Mouse (Mus musculus) limb, embryonic 13.5 days (tissue): ENCODE data around the gene Ces2g. TPM values are rescaled to one million over a fixed set of nuclear protein-coding genes. Genes with fewer than 3 reads are reported as not detected.

Experiments used
- ATAC-seq: fragments of 200-750 bp; cut with Nextera tagmentation; 2 replicates; pipeline ENCODE4 v1.8.0; 2017; ENCODE audit warnings: low read depth, moderate number of reproducible peaks, moderate TSS enrichment; ENCODE audit not compliant: low FRiP score
- H3K27ac ChIP-seq: fragments of 300-500 bp; sonication (generic); 2 replicates; pipeline ENCODE4 v1.5.1; 2015; ENCODE audit warnings: inconsistent platforms, mild to moderate bottlenecking, moderate library complexity
- H3K27me3 ChIP-seq: fragments of 300-500 bp; sonication (generic); 2 replicates; pipeline ENCODE4 v1.6.1; 2015; ENCODE audit warnings: mild to moderate bottlenecking, inconsistent platforms
- H3K36me3 ChIP-seq: fragments of 300-500 bp; sonication (generic); 2 replicates; pipeline ENCODE4 v1.6.1; 2015; ENCODE audit warnings: inconsistent platforms, mild to moderate bottlenecking, moderate library complexity
- H3K4me1 ChIP-seq: fragments of 300-500 bp; sonication (generic); 2 replicates; pipeline ENCODE4 v1.6.1; 2015; ENCODE audit warnings: inconsistent platforms
- H3K4me2 ChIP-seq: fragments of 300-500 bp; sonication (generic); replicated peaks from 2 replicates; pipeline ENCODE4 v1.6.1; 2015; ENCODE audit warnings: inconsistent platforms, mild to moderate bottlenecking, moderate library complexity
- H3K4me3 ChIP-seq: fragments of 300-500 bp; sonication (generic); 2 replicates; pipeline ENCODE4 v1.5.1; 2015; ENCODE audit warnings: moderate library complexity, mild to moderate bottlenecking, inconsistent platforms
- H3K9ac ChIP-seq: fragments of 300-500 bp; sonication (generic); 2 replicates; pipeline ENCODE4 v1.6.1; 2015; ENCODE audit warnings: mild to moderate bottlenecking, inconsistent platforms
- H3K9me3 ChIP-seq: fragments of 300-500 bp; sonication (generic); 2 replicates; pipeline ENCODE4 v1.6.1; 2016; ENCODE audit warnings: inconsistent platforms
- WGBS: fragments of 180-500 bp; shearing (Covaris S2); methylation state at CpG from one replicate; pipeline ENCODE4 v1.1.7; 2015; 5-methylcytosine and 5-hydroxymethylcytosine counted together
- polyA plus RNA-seq: library from polyadenylated mRNA; unstranded; fragments of >200 nt; fragmentation: Nextera tagmentation; extraction: Ambion mirVana; gene quantifications from 2 replicates; pipeline ENCODE4 v1.2.1, GENCODE M21; 2015

The Ces2g gene
- polyA plus RNA-seq, 1 experiment from 2014 or later: 0.05 TPM

DNA sequence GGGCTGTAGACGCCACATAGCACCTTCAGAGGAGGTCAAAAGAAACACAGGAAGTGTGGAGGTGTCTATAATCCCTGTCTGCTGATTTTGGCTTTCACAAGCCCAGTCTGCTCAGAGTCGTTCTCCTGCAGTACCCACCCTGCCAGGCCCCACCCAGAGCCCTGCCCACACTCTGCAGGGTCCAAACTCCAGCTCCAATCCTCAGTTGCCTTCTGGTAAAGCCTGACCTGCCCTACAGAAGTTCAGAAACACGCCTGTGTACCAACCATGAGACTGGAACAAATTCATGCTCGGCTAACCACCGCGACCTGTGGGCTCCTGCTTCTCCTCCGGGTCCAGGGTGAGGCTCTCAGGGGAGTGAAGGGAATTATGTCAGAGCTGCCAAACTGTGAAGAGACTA is 39.1 kb downstream of the Ces2g start, which contains the start of gene Ces2h:
Gene Ces2h (plus strand): TSS at position 268 of the 400 bp plus-strand sequence.
- Histone ChIP-seq H3K4me1 (no peaks in the 10 kb centered on the region), H3K27me3 (no peaks in the 10 kb centered on the region), H3K4me3 (no peak within 1 kb of the TSS), H3K9ac (no peak within 1 kb of the TSS), H3K36me3 (no peaks in the 10 kb centered on the region), H3K27ac (no peak within 1 kb of the TSS), H3K9me3 (no peaks in the 10 kb centered on the region), H3K4me2 (no peak within 1 kb of the TSS)
- ATAC-seq: no peak
- WGBS: 78% methylated on average over 7 of the region's 7 CpGs

DNA sequence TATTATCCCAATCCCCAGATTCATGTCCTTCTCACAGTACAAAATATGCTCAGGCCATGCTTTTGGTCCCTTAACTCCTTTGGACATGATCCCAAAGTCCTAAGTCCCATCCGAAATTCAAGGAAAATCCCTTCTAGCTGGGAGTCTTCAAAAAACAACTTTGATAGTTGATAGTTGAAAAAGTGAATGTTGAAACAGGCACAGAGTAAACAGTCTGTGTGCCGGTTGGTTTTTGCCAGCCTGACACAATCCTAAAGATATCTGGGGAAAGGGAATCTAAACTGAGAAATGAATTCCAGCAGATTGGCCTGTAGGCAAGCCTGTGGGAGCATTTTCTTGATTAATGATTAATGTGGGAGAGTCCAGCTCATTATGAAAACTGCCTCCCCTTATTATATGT is 48.5 kb downstream of the Ces2g start:
- no peak for ATAC-seq
- WGBS: 86% methylated on average over 2 of the region's 2 CpGs
- Histone ChIP-seq H3K4me2 (no peak overlapping the region), H3K27ac (no peak overlapping the region), H3K27me3 (no peaks in the 10 kb centered on the region), H3K9me3 (no peaks in the 10 kb centered on the region), H3K4me1 (no peaks in the 10 kb centered on the region), H3K9ac (no peak overlapping the region), H3K36me3 (no peaks in the 10 kb centered on the region), H3K4me3 (no peak overlapping the region)

DNA sequence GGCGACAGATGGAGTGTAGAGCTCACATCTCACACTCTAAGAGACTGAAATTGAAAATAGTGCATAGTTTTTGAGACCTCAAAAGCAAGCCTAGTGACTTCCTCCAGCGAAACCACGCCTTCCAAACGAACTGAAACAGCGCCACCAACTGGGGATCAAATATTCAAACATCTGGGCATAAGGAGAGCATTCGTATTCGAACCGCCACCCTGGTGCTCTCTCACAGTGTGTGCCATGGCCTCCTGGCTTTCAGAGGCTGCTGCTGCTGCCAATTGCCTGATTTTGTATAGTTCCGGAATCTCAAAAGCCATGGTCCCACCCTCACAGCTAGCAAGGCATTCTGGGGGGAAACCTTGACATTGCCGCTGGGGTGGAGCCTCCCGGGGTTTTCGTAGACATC is 49.6 kb downstream of the Ces2g start:
- Histone ChIP-seq H3K27ac (no peak overlapping the region), H3K9me3 (no peaks in the 10 kb centered on the region), H3K9ac (no peak overlapping the region), H3K4me1 (no peaks in the 10 kb centered on the region), H3K36me3 (no peaks in the 10 kb centered on the region), H3K4me2 (no peak overlapping the region), H3K27me3 (no peaks in the 10 kb centered on the region), H3K4me3 (no peak overlapping the region)
- ATAC-seq: no peak
- WGBS: 78% methylated on average over 12 of the region's 12 CpGs

DNA sequence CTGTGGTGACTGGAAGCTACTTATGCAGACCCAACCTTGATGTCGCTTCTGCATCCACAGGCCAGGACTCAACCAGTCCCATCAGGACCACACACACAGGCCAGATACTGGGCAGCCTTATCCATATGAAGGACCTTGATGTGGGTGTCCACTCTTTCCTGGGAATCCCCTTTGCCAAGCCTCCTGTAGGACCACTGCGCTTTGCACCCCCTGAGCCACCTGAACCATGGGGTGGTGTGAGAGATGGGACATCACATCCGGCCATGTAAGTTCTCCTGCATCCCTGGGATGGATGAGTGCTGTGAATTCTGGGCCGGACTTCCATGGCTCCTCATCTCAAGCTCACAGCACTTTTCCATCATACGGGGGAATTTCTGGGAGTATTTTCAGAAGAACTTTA is 52.9 kb downstream of the Ces2g start:
- no peaks in the 10 kb centered on the region; the same call in 1 of the 2 replicates for H3K9me3 ChIP-seq
- H3K4me3 ChIP-seq: no peak overlapping the region
- no peaks in the 10 kb centered on the region for H3K4me1 ChIP-seq
- H3K9ac ChIP-seq: no peak overlapping the region
- H3K4me2 ChIP-seq: no peak overlapping the region
- no peaks in the 10 kb centered on the region for H3K36me3 ChIP-seq
- no peaks in the 10 kb centered on the region for H3K27me3 ChIP-seq
- ATAC-seq: no peak
- no peak overlapping the region for H3K27ac ChIP-seq
- WGBS: 85% methylated on average over 5 of the region's 5 CpGs

Other genes starting within 250 kb of the Ces2g start
- not detected in 2 replicates for gene Ces2a, start 227.7 kb upstream of the Ces2g start, polyA plus RNA-seq
- 0.09 TPM in 1 of 2 replicates, not detected in the other for gene Ces2b, start 130.1 kb upstream of the Ces2g start, polyA plus RNA-seq
- not detected in 2 replicates for gene Ces2c, start 114.7 kb upstream of the Ces2g start, polyA plus RNA-seq
- 0.06 TPM in 1 of 2 replicates, not detected in the other for gene Ces2e, start 35.5 kb upstream of the Ces2g start, polyA plus RNA-seq
- gene Ces2f, start 14.4 kb upstream of the Ces2g start, polyA plus RNA-seq: 0.06 and 0.13 TPM in 2 replicates
- not detected in 2 replicates for gene Ces2h, start 39.1 kb downstream of the Ces2g start, polyA plus RNA-seq
- not detected in 2 replicates for gene Ces3a, start 86.9 kb downstream of the Ces2g start, polyA plus RNA-seq
- gene Ces3b, start 122.0 kb downstream of the Ces2g start, polyA plus RNA-seq: not detected in 2 replicates
- not detected in 2 replicates for gene Ces4a, start 170.1 kb downstream of the Ces2g start, polyA plus RNA-seq
- 97.1 and 101 TPM in 2 replicates for gene Cbfb, start 209.0 kb downstream of the Ces2g start, polyA plus RNA-seq